Mouse (Mus musculus): ENCODE results near the gene B4galnt4.

DNA sequence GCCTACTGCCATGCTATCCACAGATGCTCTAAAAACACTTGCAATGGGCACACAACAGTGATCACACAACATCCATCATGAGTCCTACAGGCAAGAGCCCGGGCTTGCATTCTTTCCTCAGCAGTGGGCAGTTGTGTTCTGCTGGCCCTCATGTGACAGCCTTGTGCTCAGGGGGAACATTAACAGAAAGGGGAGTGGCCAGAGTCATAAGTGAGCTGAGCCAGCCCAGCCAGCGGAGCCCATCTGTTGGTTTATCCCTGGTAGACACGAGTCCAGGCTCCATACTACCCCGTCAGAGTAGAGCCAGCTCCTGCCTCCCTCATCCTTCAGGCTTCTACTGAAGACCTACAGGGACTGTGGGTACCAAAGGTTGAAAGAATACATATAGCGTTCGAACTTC, 33.0 kb downstream of the B4galnt4 start:
- TF ChIP-seq POLR2A (IDR thresholded peaks at IDR 0.05; ENCODE audit: extremely low read depth, insufficient read depth, low read length) (no peak), CTCF (IDR thresholded peaks at IDR 0.05; ENCODE audit: low read depth, low read length) (no peak)
